Mouse (Mus musculus): ENCODE data around the gene Tcf12. TPM values are rescaled to one million over a fixed set of nuclear protein-coding genes. Genes with fewer than 3 reads are reported as not detected.

The Tcf12 gene
- polyA plus RNA-seq, 1 experiment from 2014 or later, result 108 TPM

DNA sequence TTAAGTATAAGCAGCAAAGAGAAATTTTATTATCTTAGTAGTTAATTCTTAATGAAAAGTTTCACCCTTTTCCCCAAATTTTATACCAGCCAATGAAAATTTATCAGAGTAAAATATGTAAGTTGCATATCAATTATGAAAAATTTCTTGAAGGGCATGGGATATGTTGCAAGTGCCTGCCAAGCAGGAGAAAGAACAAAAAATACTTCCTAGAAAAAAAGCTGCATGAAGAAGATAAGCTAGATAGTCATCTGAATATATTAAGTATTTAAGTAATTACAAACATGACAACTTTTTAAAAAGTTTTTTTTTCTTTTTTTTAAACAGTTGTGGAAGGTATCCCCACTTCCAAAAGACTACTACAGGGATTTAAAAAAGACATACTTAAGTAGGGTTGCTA, 179.7 kb downstream of the Tcf12 start:
- Histone ChIP-seq H3K4me2 (replicated peaks; ENCODE audit: low read depth, low read length) (no peak overlapping the region), H3K4me1 (ENCODE audit: control insufficient read depth, insufficient read depth, low read length) (no peaks in the 10 kb centered on the region), H3K4me3 (ENCODE audit: low read length) (no peak overlapping the region), H3K27me3 (ENCODE audit: control insufficient read depth, insufficient read depth, low read length) (no peaks in the 10 kb centered on the region), H3K36me3 (ENCODE audit: control insufficient read depth, insufficient read depth, low read length) (no peaks in the 10 kb centered on the region), H3K9ac (ENCODE audit: low read depth, low read length) (no peak overlapping the region), H3K9me3 (ENCODE audit: control insufficient read depth, low read length) (no peaks in the 10 kb centered on the region), H3K27ac (ENCODE audit: low read depth, low read length) (no peak overlapping the region)
- ATAC-seq (ENCODE audit: low FRiP score, low TSS enrichment), result no peak

DNA sequence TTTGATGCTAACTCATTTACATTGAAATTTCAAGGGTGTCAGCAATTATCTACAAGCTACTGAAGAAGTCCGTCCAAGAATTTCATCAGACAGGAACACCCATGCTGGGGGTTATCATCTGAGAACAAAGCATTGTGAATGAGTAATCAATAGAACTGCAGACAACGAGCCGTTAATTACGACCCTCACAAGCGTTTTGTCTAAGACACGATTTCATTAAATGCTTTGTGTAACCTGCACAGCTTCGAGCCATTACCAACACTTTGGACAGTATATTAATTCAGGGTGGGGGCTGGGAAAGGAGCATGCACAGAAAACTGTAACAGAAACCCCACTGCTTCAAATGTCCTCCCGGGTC, 180.3 kb downstream of the Tcf12 start:
- Histone ChIP-seq H3K4me2 (replicated peaks; ENCODE audit: low read depth, low read length) (no peak overlapping the region), H3K9me3 (ENCODE audit: control insufficient read depth, low read length) (no peaks in the 10 kb centered on the region), H3K4me1 (ENCODE audit: control insufficient read depth, insufficient read depth, low read length) (no peaks in the 10 kb centered on the region), H3K9ac (ENCODE audit: low read depth, low read length) (no peak overlapping the region), H3K27me3 (ENCODE audit: control insufficient read depth, insufficient read depth, low read length) (no peaks in the 10 kb centered on the region), H3K27ac (ENCODE audit: low read depth, low read length) (no peak overlapping the region), H3K4me3 (ENCODE audit: low read length) (no peak overlapping the region), H3K36me3 (ENCODE audit: control insufficient read depth, insufficient read depth, low read length) (no peaks in the 10 kb centered on the region)
- WGBS, result 76% methylated on average over 8 of the region's 8 CpGs
- no peak for ATAC-seq (ENCODE audit: low FRiP score, low TSS enrichment)

DNA sequence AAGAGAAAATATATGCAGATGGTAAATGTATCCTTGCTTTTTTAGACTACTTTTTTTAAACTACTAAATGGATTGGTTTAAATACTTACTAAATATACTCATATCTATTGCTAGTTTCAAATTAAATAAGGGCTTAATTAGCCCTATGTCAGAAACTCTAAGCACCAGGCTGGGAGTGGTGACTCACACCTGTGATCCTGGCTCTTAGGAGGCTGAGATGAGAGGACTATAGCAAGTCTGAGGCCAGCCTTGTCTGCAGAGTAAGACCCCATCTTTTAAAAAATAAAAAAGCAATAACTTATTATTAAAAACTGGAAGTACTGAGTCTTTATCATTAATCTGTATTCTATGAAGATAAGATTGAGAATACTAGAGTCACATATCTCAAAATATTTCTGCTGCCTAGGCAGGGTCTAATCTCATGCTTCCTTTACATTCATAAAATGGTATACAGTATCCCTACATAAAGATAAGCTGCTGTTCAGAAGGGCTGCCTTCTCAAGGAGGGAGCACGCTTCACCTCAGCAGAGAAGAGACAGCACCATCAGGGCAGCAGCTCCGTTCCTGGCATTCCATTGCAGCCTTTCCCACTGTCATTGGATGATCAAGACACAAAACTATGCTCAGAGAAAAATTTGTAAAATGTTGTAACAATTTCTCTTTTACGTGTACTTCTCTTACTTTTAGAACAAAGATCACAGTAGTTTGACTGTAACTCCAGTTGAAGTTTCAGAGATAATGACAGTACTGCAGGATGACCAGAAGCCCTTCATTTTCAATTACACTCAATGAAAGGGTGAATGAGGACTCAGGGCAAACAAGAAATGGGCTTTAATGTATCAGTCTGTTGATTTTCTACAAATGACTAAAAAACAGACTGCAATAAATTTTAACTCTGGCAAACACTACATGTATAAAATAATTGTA, 181.0 kb downstream of the Tcf12 start:
- ATAC-seq (ENCODE audit: low FRiP score, low TSS enrichment), result no peak
- no peak overlapping the region for H3K4me2 ChIP-seq (replicated peaks; ENCODE audit: low read depth, low read length)
- H3K27me3 ChIP-seq (ENCODE audit: control insufficient read depth, insufficient read depth, low read length), result no peaks in the 10 kb centered on the region
- H3K27ac ChIP-seq (ENCODE audit: low read depth, low read length), result no peak overlapping the region
- no peaks in the 10 kb centered on the region for H3K9me3 ChIP-seq (ENCODE audit: control insufficient read depth, low read length)
- H3K36me3 ChIP-seq (ENCODE audit: control insufficient read depth, insufficient read depth, low read length), result no peaks in the 10 kb centered on the region
- H3K9ac ChIP-seq (ENCODE audit: low read depth, low read length), result no peak overlapping the region
- 83% methylated on average over 3 of the region's 3 CpGs for WGBS
- no peak overlapping the region for H3K4me3 ChIP-seq (ENCODE audit: low read length)
- H3K4me1 ChIP-seq (ENCODE audit: control insufficient read depth, insufficient read depth, low read length), result no peaks in the 10 kb centered on the region

DNA sequence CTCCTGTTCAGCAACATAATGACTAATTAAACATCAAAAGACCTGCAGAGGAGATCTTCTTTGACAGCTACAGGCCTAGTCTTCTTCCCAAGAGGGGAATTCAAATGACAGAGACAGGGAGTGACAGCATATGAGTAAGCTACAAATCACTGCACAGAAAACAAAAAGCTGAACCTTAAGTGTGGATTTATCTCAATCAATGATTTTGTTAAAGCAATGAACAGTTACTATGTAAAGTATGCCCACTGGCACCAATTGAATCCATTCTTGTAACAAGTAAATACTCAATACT, 195.1 kb downstream of the Tcf12 start:
- Histone ChIP-seq H3K4me2 (replicated peaks; ENCODE audit: low read depth, low read length) (no peak overlapping the region), H3K9me3 (ENCODE audit: control insufficient read depth, low read length) (no peaks in the 10 kb centered on the region), H3K27me3 (ENCODE audit: control insufficient read depth, insufficient read depth, low read length) (no peaks in the 10 kb centered on the region), H3K9ac (ENCODE audit: low read depth, low read length) (no peak overlapping the region), H3K36me3 (ENCODE audit: control insufficient read depth, insufficient read depth, low read length) (peaks cover 6% of the 10 kb centered on the region), H3K4me3 (ENCODE audit: low read length) (no peak overlapping the region), H3K27ac (ENCODE audit: low read depth, low read length) (no peak overlapping the region), H3K4me1 (ENCODE audit: control insufficient read depth, insufficient read depth, low read length) (peaks cover 3% of the 10 kb centered on the region; the same call in 1 of the 2 replicates)
- ATAC-seq (ENCODE audit: low FRiP score, low TSS enrichment), result no peak

DNA sequence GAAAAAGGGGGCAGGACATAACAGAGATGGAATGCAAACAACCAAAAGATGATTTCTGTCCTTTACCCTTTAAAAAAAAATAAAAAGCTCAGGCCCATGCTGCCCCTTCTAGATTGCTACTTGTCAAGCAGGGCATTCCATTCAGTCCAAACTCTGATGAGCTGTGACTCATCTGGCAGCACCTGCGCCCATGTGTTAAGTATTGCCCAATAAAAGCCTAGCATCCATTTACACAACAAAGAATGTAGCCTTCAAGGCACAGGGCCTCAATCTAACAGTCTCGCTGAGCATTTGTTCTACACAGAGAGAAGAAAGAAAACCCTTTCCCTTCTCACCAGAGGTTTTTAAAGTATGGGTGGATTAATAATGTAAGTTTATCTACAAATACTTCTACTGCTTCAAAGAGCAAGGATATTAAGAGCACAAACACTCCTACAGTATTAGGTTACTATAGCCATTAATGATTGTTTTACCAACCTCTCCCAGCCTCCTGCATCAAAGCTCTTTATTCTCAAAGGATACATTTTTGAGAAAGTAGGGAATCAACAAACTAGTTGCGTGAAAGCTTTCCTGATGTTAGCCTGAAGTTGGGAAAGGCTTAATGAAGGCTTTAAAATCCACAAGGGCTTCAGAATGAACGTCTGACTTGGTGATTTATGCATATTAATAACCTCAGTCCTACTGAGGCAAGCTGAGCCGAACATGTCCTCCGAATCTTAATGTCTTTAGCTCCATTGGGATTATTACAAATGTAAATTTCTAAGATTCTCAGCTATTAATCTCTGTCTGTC, 195.6 kb downstream of the Tcf12 start:
- peak; percentile 64; the same call in 1 of the 2 replicates for ATAC-seq (ENCODE audit: low FRiP score, low TSS enrichment)
- H3K9me3 ChIP-seq (ENCODE audit: control insufficient read depth, low read length), result no peaks in the 10 kb centered on the region
- H3K4me3 ChIP-seq (ENCODE audit: low read length), result no peak overlapping the region
- H3K4me1 ChIP-seq (ENCODE audit: control insufficient read depth, insufficient read depth, low read length), result peaks cover 3% of the 10 kb centered on the region; the same call in 1 of the 2 replicates
- H3K27me3 ChIP-seq (ENCODE audit: control insufficient read depth, insufficient read depth, low read length), result no peaks in the 10 kb centered on the region
- H3K27ac ChIP-seq (ENCODE audit: low read depth, low read length), result no peak overlapping the region
- WGBS, result 23% methylated on average over 6 of the region's 6 CpGs
- no peak overlapping the region for H3K9ac ChIP-seq (ENCODE audit: low read depth, low read length)
- H3K36me3 ChIP-seq (ENCODE audit: control insufficient read depth, insufficient read depth, low read length), result peaks cover 3% of the 10 kb centered on the region; the same call in 1 of the 2 replicates
- H3K4me2 ChIP-seq (replicated peaks; ENCODE audit: low read depth, low read length), result no peak overlapping the region

DNA sequence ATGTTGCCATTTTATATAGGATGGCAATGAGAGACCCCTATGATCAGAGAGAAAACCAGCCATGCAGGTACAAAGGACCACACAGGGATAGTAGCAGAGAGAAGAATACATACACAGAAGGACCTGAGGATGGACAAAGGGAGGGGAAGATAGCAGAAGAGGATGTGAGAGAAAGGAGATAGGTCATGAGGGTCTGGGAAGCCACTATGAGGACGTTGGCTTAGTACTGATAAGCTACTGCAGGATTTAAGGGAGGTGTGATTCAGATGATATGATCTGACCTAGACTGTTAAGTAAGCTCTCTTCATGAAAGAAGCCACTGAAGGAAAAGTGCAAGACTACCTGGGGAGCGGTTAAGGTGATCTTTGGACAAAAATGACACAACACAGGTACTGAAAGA, 205.1 kb downstream of the Tcf12 start:
- H3K9ac ChIP-seq (ENCODE audit: low read depth, low read length), result no peak overlapping the region
- H3K27me3 ChIP-seq (ENCODE audit: control insufficient read depth, insufficient read depth, low read length), result no peaks in the 10 kb centered on the region
- no peak overlapping the region for H3K4me3 ChIP-seq (ENCODE audit: low read length)
- ATAC-seq (ENCODE audit: low FRiP score, low TSS enrichment), result no peak
- 75% methylated on average over 2 of the region's 2 CpGs for WGBS
- peaks cover 7% of the 10 kb centered on the region for H3K36me3 ChIP-seq (ENCODE audit: control insufficient read depth, insufficient read depth, low read length)
- no peak overlapping the region for H3K4me2 ChIP-seq (replicated peaks; ENCODE audit: low read depth, low read length)
- H3K27ac ChIP-seq (ENCODE audit: low read depth, low read length), result no peak overlapping the region
- H3K9me3 ChIP-seq (ENCODE audit: control insufficient read depth, low read length), result no peaks in the 10 kb centered on the region
- no peaks in the 10 kb centered on the region for H3K4me1 ChIP-seq (ENCODE audit: control insufficient read depth, insufficient read depth, low read length)

DNA sequence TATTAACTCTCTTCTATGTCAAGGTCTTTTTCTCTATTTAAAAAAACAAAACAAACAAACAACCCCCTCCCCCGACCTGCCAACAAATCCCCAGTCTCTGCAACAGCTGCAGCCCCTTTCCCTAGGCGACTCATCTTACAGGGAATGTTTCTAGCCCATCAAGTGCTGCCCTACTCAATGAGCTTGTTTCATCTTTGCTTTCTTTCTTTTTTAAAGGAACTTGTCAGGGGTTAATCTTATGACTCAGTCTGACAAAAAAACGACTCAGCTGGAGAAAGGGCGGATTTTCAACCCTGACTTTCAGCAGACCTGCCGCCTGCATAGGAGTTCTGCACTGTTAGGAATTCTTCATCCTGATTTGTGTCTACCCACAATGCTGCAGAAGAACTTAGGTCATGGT, 212.8 kb downstream of the Tcf12 start:
- H3K4me3 ChIP-seq (ENCODE audit: low read length), result no peak overlapping the region
- H3K9me3 ChIP-seq (ENCODE audit: control insufficient read depth, low read length), result no peaks in the 10 kb centered on the region
- H3K27me3 ChIP-seq (ENCODE audit: control insufficient read depth, insufficient read depth, low read length), result no peaks in the 10 kb centered on the region
- peak overlapping the region; percentile 56; the same call in 1 of the 2 replicates for H3K27ac ChIP-seq (ENCODE audit: low read depth, low read length)
- no peak overlapping the region for H3K9ac ChIP-seq (ENCODE audit: low read depth, low read length)
- 29% methylated on average over 5 of the region's 5 CpGs for WGBS
- ATAC-seq (ENCODE audit: low FRiP score, low TSS enrichment), result no peak
- no peak overlapping the region for H3K4me2 ChIP-seq (replicated peaks; ENCODE audit: low read depth, low read length)
- H3K4me1 ChIP-seq (ENCODE audit: control insufficient read depth, insufficient read depth, low read length), result peaks cover 4% of the 10 kb centered on the region; the same call in 1 of the 2 replicates
- H3K36me3 ChIP-seq (ENCODE audit: control insufficient read depth, insufficient read depth, low read length), result no peaks in the 10 kb centered on the region

DNA sequence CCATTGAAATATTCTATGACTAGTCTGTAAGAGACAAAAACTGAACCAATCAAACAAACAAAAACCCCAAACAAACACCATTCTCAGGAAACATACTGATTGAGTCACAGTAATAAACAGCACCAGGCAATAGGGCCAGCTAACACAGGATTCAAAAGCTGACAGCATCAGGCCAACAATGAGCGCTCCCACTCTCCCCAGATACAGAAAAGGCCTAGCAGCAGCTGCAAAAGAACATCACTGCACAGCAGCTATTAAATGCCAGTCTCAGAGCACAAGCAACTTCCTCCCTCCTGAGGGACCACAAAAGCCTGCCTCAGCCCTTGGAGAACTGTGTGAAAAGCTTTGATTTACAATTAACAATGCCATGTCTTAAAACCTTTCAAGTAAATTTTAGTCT, 214.3 kb downstream of the Tcf12 start:
- ATAC-seq (ENCODE audit: low FRiP score, low TSS enrichment), result 0 out of 2 replicates have a peak, but pooled peaks have one; percentile 40
- WGBS, result 15% methylated on average over 1 of the region's 1 CpGs
- Histone ChIP-seq H3K4me1 (ENCODE audit: control insufficient read depth, insufficient read depth, low read length) (peaks cover 4% of the 10 kb centered on the region; the same call in 1 of the 2 replicates), H3K9me3 (ENCODE audit: control insufficient read depth, low read length) (no peaks in the 10 kb centered on the region), H3K27ac (ENCODE audit: low read depth, low read length) (peak overlapping the region; percentile 71; the same call in 1 of the 2 replicates), H3K4me2 (replicated peaks; ENCODE audit: low read depth, low read length) (no peak overlapping the region), H3K9ac (ENCODE audit: low read depth, low read length) (no peak overlapping the region), H3K27me3 (ENCODE audit: control insufficient read depth, insufficient read depth, low read length) (no peaks in the 10 kb centered on the region), H3K4me3 (ENCODE audit: low read length) (no peak overlapping the region), H3K36me3 (ENCODE audit: control insufficient read depth, insufficient read depth, low read length) (no peaks in the 10 kb centered on the region)

All from kidney, embryonic 14.5 days (tissue).